ENCODE assay signal across 19 mouse cellular contexts in the genomic region with DNA sequence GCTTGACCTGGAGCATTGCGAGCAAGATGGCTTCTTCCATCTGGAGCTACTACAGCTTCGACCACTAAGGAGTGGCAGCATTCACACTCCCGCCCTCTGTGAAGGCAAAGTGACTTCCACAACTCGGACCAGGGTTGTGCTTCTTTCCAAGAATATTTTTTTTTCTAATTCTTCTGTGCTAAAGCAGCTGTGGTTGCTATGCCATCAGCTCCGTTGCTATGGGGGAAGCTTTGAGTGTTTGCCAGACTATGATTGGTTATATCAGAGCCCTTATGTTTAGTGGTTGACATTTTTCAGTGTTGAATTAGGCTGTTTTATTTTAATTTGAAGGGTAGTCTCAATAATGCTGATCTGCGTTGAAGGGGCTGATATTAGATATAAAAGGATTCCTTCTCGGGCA.
DNase-seq lines count a peak whose midpoint lies in the region; ATAC-seq and TF ChIP-seq lines count a peak whose summit lies in the region.
"Had no signal": no experiment of that assay in that cellular context is flagged by ENCODE, and none has a peak within 500 bp of the region (broad histone marks: within the 10 kb centered on the region; RNA-seq: fewer than 3 reads in every experiment).

No protein-coding gene starts in this region.

- no peak for DNase-seq in hindbrain, postnatal 0 days (ENCODE audit: low spot score)
- DNase-seq in hindbrain, embryonic 11.5 days (ENCODE audit: low spot score), result no peak
- peak; percentile 80 for DNase-seq in brain, adult 2 months (ENCODE audit: low read depth, low spot score)
- peak; percentile 43 for DNase-seq in brain, embryonic 18.5 days (ENCODE audit: low read depth, low spot score)
- peak; percentile 85 for DNase-seq in layer of hippocampus, adult 9-11 months
- no peak for DNase-seq in adipocyte (ENCODE audit: low spot score)
- DNase-seq: cerebellum, adult 11 months; heart, postnatal 14 days; kidney, adult 18-20 months; kidney, postnatal 36 days; lung, postnatal 14 days; thymus, adult 2 months had no signal

- H3K27me3 ChIP-seq in hindbrain, postnatal 0 days (ENCODE audit: insufficient read depth, low read length), result no peaks in the 10 kb centered on the region
- H3K27me3 ChIP-seq in hindbrain, embryonic 11.5 days (ENCODE audit: control insufficient read depth, insufficient read depth, low read length), result no peaks in the 10 kb centered on the region
- H3K27me3 ChIP-seq: limb, embryonic 15.5 days; megakaryocyte, embryonic 14.5 days; neural tube, embryonic 13.5 days had no signal

- no peaks in the 10 kb centered on the region for H3K36me3 ChIP-seq in hindbrain, postnatal 0 days (ENCODE audit: insufficient read depth, low read length)
- H3K36me3 ChIP-seq in hindbrain, embryonic 11.5 days (ENCODE audit: control insufficient read depth, insufficient read depth, low read length), result no peaks in the 10 kb centered on the region
- H3K36me3 ChIP-seq: embryonic facial prominence, embryonic 10.5 days; limb, embryonic 15.5 days; neural tube, embryonic 13.5 days had no signal

- WGBS in hindbrain, postnatal 0 days, result 66% methylated on average over 7 of the region's 7 CpGs
- WGBS in hindbrain, embryonic 11.5 days, result 84% methylated on average over 7 of the region's 7 CpGs

- no peaks in the 10 kb centered on the region for H3K4me1 ChIP-seq in hindbrain, postnatal 0 days (ENCODE audit: insufficient read depth, low read length)
- no peaks in the 10 kb centered on the region for H3K4me1 ChIP-seq in hindbrain, embryonic 11.5 days (replicated peaks; ENCODE audit: control insufficient read depth, insufficient read depth, low read length)
- H3K4me1 ChIP-seq: embryonic facial prominence, embryonic 10.5 days; limb, embryonic 15.5 days; megakaryocyte, embryonic 14.5 days; neural tube, embryonic 13.5 days had no signal

- H3K4me3 ChIP-seq in hindbrain, postnatal 0 days (ENCODE audit: low read length), result no peak overlapping the region
- H3K4me3 ChIP-seq in hindbrain, embryonic 11.5 days (ENCODE audit: low read depth, low read length), result no peak overlapping the region
- H3K4me3 ChIP-seq: embryonic facial prominence, embryonic 10.5 days; erythroblast, embryonic 14.5 days; limb, embryonic 15.5 days; megakaryocyte, embryonic 14.5 days; neural tube, embryonic 13.5 days had no signal

- H3K4me2 ChIP-seq in hindbrain, postnatal 0 days (ENCODE audit: low read depth, low read length), result no peak overlapping the region
- H3K4me2 ChIP-seq in hindbrain, embryonic 11.5 days (replicated peaks; ENCODE audit: low read depth, low read length), result no peak overlapping the region
- H3K4me2 ChIP-seq: heart, embryonic 11.5 days; limb, embryonic 15.5 days; neural tube, embryonic 13.5 days had no signal

- no peaks in the 10 kb centered on the region for H3K9me3 ChIP-seq in hindbrain, postnatal 0 days (ENCODE audit: low read length)
- no peaks in the 10 kb centered on the region for H3K9me3 ChIP-seq in hindbrain, embryonic 11.5 days (ENCODE audit: control insufficient read depth, low read length)
- H3K9me3 ChIP-seq: embryonic facial prominence, embryonic 10.5 days; limb, embryonic 15.5 days; neural tube, embryonic 13.5 days had no signal

- peak; percentile 40; the same call in 1 of the 2 replicates for ATAC-seq in hindbrain, postnatal 0 days
- ATAC-seq in hindbrain, embryonic 11.5 days (ENCODE audit: low FRiP score), result no peak
- no peak for ATAC-seq in monocyte, adult 5-6 weeks (replicated peaks; ENCODE audit: insufficient number of reproducible peaks, low FRiP score, low TSS enrichment, poor library complexity, severe bottlenecking)

- TF ChIP-seq CTCF in hindbrain, postnatal 0 days (IDR thresholded peaks at IDR 0.05; ENCODE audit: low read depth), result no peak

- H3K9ac ChIP-seq in hindbrain, postnatal 0 days (replicated peaks; ENCODE audit: low read length), result no peak overlapping the region
- no peak overlapping the region for H3K9ac ChIP-seq in hindbrain, embryonic 11.5 days (ENCODE audit: low read depth, low read length)
- H3K9ac ChIP-seq: limb, embryonic 15.5 days; neural tube, embryonic 13.5 days had no signal

- H3K27ac ChIP-seq in hindbrain, postnatal 0 days, result no peak overlapping the region
- H3K27ac ChIP-seq in hindbrain, embryonic 11.5 days (ENCODE audit: low read depth, low read length), result no peak overlapping the region
- H3K27ac ChIP-seq: embryonic facial prominence, embryonic 10.5 days; limb, embryonic 15.5 days; neural tube, embryonic 13.5 days had no signal

Comparison
In these comparisons a context has a peak if more than half of its experiments do, and no peak if none do; other contexts are left out.
1. DNase-seq: peak in brain, adult 2 months (single experiment), brain, embryonic 18.5 days (single experiment) and layer of hippocampus, adult 9-11 months (single experiment); none in hindbrain, postnatal 0 days (single experiment), hindbrain, embryonic 11.5 days (single experiment) and adipocyte (single experiment).